Mouse (Mus musculus): Measurements from ENCODE around the gene Qars.
A peak's percentile ranks its signal among the peaks of the same experiment; 100 is the strongest.

Qars gene

GRCm38 (mm10) chr9:108507619-108508434 lies at the start of gene Qars:
Qars (plus strand) TSS chr9:108507706.
- peak; percentile 97 for DNase-seq (ENCODE audit: low spot score)

- DNase-seq (ENCODE audit: low spot score) = no peak
Measured at GRCm38 (mm10) chr9:108459939-108460318, 47.6 kb upstream of the Qars start.

- DNase-seq (ENCODE audit: low spot score) = peak; percentile 85
Measured at GRCm38 (mm10) chr9:108460319-108461178, 47.0 kb upstream of the Qars start, which contains the start of gene Ccdc71. Ccdc71 (plus strand) TSS chr9:108460527.

GRCm38 (mm10) chr9:108461181-108461631 lies 46.3 kb upstream of the Qars start, which contains the start of gene Klhdc8b:
Klhdc8b (minus strand) TSS chr9:108461581.
- no peak for DNase-seq (ENCODE audit: low spot score)

GRCm38 (mm10) chr9:108461675-108462074 lies 45.8 kb upstream of the Qars start:
- DNase-seq (ENCODE audit: low spot score) = no peak

- peak; percentile 49 for DNase-seq (ENCODE audit: low spot score)
Measured at GRCm38 (mm10) chr9:108462192-108462591, 45.3 kb upstream of the Qars start.

- DNase-seq (ENCODE audit: low spot score) = no peak
Measured at GRCm38 (mm10) chr9:108463713-108464112, 43.8 kb upstream of the Qars start.

GRCm38 (mm10) chr9:108466219-108466618 lies 41.3 kb upstream of the Qars start:
- no peak for DNase-seq (ENCODE audit: low spot score)

GRCm38 (mm10) chr9:108469430-108469829 lies 38.1 kb upstream of the Qars start:
- no peak for DNase-seq (ENCODE audit: low spot score)

GRCm38 (mm10) chr9:108469845-108470244 lies 37.7 kb upstream of the Qars start:
- DNase-seq (ENCODE audit: low spot score) = no peak

GRCm38 (mm10) chr9:108474528-108474927 lies 33.0 kb upstream of the Qars start:
- no peak for DNase-seq (ENCODE audit: low spot score)

GRCm38 (mm10) chr9:108478638-108479156 lies 28.8 kb upstream of the Qars start:
- peak; percentile 81 for DNase-seq (ENCODE audit: low spot score)

- DNase-seq (ENCODE audit: low spot score) = no peak
Measured at GRCm38 (mm10) chr9:108479241-108479640, 28.3 kb upstream of the Qars start.

GRCm38 (mm10) chr9:108479721-108480351 lies 27.7 kb upstream of the Qars start, which contains the start of gene Lamb2:
Lamb2 (plus strand) TSS chr9:108479736.
- peak; percentile 33 for DNase-seq (ENCODE audit: low spot score)

GRCm38 (mm10) chr9:108480813-108481519 lies 26.5 kb upstream of the Qars start:
- DNase-seq (ENCODE audit: low spot score) = no peak

GRCm38 (mm10) chr9:108481520-108482210 lies 25.8 kb upstream of the Qars start:
- no peak for DNase-seq (ENCODE audit: low spot score)

- DNase-seq (ENCODE audit: low spot score) = no peak
Measured at GRCm38 (mm10) chr9:108483051-108483790, 24.3 kb upstream of the Qars start.

GRCm38 (mm10) chr9:108484021-108484420 lies 23.5 kb upstream of the Qars start:
- DNase-seq (ENCODE audit: low spot score) = no peak

- DNase-seq (ENCODE audit: low spot score) = no peak
Measured at GRCm38 (mm10) chr9:108485301-108485875, 22.1 kb upstream of the Qars start.

All from urinary bladder, postnatal 14 days (tissue).